Mouse (Mus musculus): ENCODE data around the gene Atp2b2.

Gene Atp2b2

DNA sequence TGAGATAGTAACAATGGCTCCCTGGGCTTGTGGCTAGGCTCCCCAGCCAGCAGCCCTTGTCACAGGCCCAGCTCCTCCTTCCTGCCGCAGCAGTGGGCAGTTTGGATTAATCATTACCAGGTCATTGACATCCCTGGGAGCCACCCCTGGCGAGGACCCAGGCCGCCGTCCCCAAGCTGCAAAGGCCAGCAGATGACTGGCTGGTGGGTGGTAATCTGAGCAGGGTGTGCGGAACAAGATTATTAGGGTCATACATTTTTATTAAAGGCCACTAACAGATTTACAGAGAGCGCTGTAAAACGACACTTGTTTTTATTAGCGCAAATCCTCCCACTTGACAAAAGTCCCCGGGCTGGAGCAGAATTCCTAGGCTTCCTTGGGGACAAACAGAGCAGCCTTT lies 29.6 kb downstream of the Atp2b2 start:
- DNase-seq (ENCODE audit: extremely low spot score, low read depth, low spot score): peak; percentile 50

DNA sequence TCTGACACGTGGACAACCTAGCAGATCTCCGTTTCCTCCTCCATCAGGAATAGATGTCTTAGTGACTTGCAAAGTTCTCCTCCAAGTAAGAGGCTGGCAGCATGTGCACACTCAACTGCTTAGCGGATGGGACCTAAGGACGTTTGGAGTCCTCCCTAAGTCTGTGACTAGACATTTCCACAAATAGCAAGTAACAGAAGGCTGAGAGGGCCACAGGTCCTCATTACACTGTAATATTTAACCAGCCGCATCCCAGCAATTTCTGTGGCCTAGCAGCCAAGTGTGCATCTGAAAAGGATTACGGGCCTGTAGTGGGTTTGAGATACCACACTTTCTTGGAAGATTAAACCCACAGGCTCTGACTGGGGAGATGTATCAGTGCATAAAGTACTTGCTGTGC lies 30.4 kb downstream of the Atp2b2 start:
- no peak for DNase-seq (ENCODE audit: extremely low spot score, low read depth, low spot score)

DNA sequence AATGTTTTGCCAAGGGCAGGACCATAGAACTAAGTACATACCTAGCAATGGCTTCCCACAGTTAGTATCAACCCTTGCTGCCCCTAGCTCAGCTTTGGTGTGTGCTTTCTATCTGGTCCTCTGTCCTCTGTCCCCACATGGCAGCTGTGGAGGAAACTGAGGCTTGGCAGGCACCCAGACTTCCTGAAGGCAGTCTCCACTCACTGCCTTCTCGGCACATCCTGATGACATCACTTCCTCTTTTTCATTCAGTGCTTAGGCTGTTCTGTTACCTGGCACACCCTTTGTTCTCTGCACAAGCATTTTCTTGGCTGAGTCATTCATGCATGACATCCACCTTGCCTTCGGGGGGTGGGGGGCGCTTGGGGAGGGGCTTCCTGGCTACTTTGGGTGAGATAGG lies 38.6 kb downstream of the Atp2b2 start:
- DNase-seq (ENCODE audit: extremely low spot score, low read depth, low spot score): no peak

DNA sequence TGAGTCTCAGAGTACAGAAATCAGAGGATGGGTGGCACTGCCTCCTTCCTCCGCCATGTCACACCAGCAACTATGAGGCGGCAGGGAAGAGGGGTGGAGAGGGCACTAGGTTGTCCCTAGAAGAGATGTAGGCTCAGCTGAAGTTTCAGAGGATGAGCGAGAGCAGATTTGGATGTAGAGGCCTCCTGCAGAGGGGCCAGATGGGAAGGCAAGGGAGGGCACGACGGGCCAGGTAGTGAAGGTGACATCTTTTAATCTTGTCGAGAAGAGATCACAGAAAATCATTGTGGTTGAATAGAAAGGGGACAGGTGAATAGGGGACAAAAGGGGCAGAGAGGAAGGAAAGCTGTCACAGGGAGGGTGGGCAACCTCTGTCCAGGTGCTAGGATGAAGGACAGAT lies 41.5 kb downstream of the Atp2b2 start:
- DNase-seq (ENCODE audit: extremely low spot score, low read depth, low spot score): no peak

DNA sequence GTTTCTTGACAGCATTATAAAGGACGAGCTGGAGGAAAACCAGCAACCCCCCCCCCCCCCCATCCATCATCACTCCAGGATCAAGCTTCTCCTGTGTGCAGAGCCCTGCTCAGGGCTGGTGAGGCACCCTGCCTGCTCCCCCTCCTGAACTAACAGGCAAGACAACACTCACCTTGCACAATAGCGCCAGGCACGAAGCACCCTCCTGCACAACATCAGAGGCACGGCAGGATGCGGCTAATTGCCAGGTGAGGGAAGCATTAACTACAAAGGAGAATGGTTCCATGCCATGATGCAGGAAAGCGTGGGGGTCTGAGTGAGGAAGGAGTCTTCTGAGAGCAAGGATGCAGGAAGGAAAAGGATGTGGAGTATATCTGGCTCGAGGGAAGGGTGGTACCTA lies 42.1 kb downstream of the Atp2b2 start:
- DNase-seq (ENCODE audit: extremely low spot score, low read depth, low spot score): no peak

DNA sequence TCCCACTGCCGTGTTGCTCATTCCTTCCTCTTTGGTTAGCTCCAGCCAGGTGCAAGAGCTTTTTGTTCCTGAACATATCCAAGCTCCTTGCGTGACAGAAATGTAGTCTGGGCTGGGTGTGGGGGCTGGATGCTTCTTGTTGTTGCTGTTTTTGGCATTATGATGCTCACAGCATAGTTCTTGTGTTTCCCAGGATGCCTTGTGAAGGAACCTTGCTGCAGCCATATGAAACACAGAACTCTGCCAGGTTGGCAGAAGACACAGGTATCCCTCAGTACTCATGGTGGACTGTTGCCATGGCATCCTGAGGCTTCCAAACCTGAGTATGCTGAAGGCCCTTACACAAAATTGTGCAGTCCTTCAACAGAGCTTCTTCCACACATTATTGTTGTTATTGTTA lies 44.0 kb downstream of the Atp2b2 start:
- DNase-seq (ENCODE audit: extremely low spot score, low read depth, low spot score): no peak

DNA sequence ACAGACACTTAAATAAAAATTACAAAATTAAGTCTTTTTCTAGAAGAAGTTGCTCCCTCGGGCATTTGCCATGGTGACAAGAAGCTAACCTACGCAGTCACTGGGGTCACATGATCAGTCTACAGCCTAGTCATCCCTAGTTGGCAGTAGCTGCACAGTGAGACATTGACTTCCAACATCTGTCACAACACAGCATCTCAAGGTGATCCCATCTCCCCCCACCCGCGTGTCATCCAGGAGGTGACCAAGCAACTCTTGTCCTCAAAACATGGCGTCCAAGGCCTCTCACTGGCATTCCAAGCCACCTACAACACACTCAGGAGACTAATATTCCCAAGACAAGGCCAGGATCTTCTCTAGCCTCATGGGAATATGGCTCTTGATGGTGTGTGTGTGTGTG lies 48.2 kb downstream of the Atp2b2 start:
- no peak for DNase-seq (ENCODE audit: extremely low spot score, low read depth, low spot score)

DNA sequence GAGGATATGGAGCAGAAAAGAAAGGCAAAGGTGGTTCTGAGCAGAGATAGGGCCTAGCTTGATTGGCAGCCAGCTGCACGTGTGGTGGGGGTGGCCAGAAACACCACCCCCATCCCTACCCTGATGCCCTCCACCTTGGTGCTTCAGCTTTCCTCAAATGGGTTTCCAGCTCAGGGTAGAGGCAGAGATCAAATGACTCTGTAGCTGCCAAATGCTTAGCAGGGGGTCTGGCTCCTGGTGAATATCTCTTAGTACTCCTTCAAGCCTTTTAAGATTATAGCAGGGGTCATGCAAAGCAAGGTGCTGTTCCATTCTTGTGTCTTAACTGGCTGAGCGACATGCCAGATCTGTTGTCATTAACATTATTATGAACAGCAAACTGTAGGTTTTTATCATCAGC lies 50.3 kb downstream of the Atp2b2 start:
- DNase-seq (ENCODE audit: extremely low spot score, low read depth, low spot score): no peak

DNA sequence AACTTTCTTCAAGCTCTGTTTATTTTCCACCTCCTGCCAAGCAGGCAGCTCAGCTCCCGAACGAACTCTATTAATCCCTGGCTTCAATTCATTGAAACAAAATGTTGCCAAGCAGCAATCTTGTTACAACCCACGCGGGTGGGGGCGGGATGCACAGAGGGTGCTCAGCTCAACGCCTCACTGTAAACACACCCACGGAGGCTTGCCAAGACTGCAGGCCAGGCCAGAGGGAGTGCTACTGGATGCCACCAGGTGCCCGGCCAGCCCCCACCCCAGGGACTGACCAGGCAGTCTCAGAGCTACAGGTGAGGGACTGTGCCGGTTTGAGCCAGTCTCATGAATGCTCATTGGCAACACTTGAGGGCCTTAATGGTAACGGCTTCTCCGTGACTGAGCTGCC lies 50.9 kb downstream of the Atp2b2 start:
- DNase-seq (ENCODE audit: extremely low spot score, low read depth, low spot score): no peak

DNA sequence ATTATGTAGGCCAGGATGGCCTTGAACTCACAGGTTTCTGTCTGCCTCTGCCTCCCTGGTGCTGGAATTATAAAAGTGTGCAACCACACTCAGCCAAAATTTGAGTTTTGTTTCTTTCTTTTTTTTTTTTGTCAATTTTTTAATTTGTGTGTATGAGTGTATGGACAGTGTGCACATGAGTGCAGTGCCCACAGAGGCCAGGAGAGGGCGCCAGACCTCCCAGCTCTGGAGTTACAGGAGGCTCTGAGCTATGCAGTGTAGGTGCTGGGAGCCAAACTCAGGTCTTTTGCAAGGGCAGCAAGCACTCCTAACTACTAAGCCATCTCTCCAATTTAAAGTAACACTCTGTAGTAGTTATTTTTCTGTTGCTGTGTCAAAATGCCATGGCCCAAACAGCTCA lies 52.4 kb downstream of the Atp2b2 start:
- DNase-seq (ENCODE audit: extremely low spot score, low read depth, low spot score): no peak

DNA sequence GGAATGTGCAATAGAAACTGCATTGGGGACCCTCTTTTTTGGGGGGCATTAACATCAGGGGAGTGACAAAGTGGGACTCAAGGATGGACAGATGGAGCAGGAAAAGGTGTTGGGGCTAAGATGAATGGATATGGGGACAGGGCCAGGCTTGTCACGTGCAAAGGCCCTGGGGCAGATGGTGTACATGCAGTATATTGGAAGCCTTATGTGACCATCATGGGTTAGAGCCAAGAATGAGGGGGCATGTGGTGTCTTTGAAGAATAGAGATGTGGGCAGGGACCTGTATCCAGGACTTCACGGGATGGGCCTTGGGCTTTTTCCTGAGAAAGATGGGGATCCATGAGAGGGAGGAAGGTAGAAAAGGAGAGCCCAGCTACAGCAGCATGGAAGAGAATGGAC lies 53.9 kb downstream of the Atp2b2 start:
- DNase-seq (ENCODE audit: extremely low spot score, low read depth, low spot score): no peak

DNA sequence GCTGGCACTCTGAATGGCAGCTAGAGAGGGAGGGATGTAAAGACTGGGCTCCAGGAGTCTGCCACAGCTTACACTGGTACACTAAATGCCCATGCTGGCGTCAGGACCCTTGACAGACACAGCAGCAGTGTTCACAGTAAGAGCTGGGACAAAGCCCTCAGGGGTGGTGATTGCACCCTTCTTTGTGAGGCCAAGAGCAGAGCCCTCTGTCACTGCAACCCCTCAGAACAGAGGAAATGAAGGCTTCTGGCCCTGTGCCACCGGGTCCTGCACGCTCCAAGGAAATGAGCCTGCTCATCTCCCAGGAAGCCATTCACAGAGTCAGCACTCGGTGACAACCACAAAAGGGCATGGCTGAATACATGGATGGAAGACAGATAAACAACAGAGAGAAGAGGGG lies 55.7 kb downstream of the Atp2b2 start:
- no peak for DNase-seq (ENCODE audit: extremely low spot score, low read depth, low spot score)

DNA sequence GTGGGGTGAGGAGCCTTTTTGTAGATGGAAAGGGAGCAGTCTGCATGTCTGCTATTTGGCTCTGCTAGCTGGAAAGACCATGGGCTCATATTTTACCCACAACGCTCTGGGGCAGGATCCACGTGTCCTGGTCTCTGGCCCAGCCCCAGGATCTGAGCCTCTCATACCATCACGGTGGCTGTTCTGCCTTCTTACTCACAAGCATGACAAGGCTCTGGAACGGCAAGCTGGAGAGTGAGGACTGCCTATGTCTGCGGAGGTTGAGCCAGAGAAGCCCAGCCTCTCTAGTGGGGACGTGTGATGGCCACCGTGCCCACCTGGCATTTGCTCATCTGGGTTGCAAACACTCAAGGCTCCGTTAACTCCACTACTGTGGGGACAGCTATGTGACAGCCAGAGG lies 63.7 kb downstream of the Atp2b2 start:
- no peak for DNase-seq (ENCODE audit: extremely low spot score, low read depth, low spot score)

DNA sequence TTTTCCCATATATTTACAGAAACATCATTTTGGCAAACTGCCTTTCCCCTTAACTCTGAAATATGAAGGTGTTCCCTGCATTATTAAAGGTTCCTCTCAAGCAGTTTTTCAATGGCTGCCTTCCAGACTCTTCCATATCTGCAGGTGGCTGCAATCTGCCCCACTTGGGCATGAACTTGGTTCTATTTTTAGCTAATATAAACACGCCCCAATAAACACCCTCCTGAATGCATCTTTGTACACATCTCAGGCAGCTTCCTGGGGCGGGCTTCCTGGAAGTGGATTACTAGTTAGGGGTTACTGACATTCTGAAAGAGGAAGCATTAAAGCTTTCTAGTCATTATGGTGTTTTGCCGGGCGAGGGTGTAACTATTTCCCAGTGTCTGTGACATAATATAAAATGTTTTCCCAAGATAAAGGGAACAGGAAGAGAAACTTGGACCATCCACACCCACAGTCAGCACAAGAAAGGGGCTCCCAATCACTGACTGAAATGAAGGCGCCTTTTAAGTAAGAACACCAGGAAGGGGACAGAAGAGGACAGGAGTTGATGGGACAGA lies 64.2 kb downstream of the Atp2b2 start:
- DNase-seq (ENCODE audit: extremely low spot score, low read depth, low spot score): no peak

DNA sequence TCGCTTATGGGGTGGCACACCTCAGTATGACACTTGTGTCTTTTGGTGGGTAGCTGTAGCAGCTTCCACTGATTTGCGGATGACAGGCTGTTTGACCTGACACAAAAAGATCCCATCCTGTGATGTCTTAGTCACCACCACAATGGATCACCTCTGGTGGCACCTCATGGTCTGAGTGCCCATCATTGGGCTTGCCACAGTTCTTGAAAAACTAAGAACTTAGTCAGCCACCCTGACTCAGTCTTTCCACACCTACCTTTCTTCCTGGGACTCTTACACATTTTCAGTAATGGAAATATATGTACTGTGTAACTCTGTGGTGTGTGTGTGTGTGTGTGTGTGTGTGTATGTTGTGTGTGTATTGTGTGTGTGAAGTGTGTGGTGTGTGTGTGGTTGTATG lies 71.5 kb downstream of the Atp2b2 start:
- no peak for DNase-seq (ENCODE audit: extremely low spot score, low read depth, low spot score)

DNA sequence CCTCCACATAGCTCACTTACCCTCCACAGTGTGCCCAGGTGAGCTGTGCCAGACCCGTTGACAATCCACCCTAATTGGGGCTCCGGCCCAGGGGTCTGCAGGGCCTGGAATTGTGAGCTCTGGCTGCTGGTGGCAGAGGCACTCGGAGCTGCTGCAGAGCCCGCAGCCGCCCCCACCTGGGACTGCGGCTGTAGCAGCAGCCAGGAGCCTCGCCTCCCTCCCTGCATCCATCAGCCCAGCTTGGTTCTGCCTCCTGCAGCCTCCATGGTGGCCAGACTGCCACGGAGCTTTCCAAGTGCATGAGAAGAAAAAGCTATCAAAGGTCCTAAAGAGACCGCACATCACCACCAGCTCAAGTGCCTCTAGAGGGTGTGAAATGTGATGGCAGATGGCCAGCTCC lies 71.9 kb downstream of the Atp2b2 start:
- no peak for DNase-seq (ENCODE audit: extremely low spot score, low read depth, low spot score)

DNA sequence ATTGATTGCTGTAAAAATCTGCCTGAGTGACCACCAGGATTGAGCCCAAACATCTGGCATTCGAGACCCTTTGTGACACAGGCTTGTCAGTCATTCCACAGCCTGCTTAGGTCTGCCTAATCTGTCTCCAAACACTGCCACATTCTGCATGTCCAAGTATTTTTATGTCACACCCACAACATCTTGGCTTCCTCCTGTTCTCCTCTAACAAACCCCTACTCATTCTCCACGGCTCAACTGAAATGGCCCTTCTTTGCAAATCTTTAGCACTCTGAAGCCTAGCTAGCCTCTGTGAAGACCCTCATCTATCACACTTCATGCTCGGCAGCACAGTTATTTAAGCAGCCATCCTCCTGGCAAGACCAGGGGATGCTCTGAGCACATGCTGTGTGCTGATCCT lies 72.7 kb downstream of the Atp2b2 start:
- no peak for DNase-seq (ENCODE audit: extremely low spot score, low read depth, low spot score)

DNA sequence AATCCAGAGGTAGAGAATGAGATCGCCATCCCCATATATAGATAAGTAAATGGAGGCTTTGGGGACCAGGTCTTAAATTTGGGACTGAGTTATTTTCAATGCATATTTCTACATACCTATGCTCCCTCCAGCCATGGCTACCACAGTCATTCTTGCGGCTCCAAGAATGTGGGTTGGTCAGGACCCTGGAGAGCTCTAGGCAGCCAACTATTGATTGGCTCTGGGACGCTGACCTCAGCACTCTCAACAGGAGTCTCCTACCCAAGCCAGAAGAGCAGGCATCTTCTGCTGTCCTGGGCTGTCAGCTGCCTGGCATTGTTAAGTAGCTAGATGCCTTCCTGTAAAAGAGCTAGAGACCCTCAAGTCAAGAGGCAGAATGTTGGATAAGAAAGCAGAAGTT lies 79.6 kb downstream of the Atp2b2 start:
- DNase-seq (ENCODE audit: extremely low spot score, low read depth, low spot score): peak; percentile 46

DNA sequence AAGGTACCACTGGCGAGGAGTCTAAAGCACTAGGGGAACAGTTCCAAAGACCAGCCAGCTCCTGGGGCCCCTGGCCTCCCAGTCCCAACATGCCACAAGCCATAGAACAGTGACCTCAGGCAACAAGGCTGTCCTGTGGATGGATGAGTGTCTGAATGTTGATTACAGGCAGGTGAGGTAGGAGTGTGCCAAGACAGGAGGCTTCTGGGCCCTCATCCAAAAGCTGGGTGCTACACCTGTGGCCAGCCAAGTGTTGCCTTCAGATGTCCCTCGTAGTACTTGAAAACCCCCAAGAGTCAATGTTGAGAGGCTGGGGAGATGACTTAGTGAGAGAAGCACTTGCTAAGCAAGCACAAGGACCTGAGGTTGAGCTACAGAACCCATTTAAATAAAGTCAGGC lies 80.8 kb downstream of the Atp2b2 start:
- DNase-seq (ENCODE audit: extremely low spot score, low read depth, low spot score): no peak

DNA sequence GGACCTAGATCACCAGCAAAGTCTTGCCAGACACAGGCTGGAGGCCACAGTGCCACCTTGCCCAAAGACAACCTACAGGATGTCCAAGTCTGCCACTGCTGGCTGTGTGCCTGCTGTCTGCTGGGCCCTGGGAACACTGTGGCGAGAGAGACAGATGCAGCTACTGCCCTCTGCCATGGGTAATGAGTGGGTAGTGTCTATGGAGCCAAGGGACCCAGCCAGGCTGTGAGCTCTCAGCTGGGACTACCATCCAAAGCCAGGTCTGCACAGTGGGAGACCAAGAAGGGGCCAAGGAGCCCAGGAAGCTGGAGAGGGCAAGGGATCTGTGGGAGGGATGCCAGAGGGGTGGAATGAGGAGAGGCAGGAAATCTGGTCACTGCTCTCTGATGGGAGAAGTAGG lies 83.1 kb downstream of the Atp2b2 start:
- no peak for DNase-seq (ENCODE audit: extremely low spot score, low read depth, low spot score)

DNA sequence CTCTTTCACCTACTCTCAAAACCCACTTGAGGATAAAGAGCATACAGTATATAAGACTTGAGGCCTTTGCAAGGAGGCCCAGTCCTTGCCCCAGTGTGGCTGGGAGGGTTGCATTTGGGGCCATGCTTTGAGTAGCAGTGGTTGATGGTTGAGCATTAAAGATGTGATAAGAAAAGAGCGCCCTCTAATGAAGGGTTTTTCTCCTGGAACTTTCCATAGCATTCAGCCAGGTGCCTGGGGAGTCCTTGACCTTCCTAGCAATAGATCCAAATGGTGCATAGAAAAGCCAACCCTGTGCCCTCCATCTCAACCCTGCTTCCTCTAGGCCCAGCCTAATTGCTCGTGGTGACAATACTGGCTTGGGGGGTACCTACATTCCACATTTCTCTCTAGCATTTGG lies 83.7 kb downstream of the Atp2b2 start:
- no peak for DNase-seq (ENCODE audit: extremely low spot score, low read depth, low spot score)

DNA sequence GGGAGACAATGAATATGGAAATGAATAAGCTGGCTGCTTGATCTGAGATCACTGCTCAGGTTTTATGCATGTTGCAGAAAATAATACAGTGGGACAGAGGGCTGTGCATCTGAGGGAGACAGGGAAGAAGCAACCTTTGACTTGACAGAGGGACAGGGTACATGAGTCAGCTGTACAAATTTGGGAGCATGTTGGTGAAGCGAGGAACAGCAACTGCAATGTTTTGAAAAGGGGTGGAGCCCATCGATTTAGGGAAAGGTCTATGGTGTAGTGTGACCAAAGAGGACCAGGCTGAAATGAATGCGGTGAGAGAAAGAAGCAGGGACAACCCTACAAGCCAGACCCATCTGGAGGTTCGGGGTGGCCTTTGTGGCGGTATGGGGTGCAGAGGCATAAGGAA lies 84.4 kb downstream of the Atp2b2 start:
- DNase-seq (ENCODE audit: extremely low spot score, low read depth, low spot score): no peak

DNA sequence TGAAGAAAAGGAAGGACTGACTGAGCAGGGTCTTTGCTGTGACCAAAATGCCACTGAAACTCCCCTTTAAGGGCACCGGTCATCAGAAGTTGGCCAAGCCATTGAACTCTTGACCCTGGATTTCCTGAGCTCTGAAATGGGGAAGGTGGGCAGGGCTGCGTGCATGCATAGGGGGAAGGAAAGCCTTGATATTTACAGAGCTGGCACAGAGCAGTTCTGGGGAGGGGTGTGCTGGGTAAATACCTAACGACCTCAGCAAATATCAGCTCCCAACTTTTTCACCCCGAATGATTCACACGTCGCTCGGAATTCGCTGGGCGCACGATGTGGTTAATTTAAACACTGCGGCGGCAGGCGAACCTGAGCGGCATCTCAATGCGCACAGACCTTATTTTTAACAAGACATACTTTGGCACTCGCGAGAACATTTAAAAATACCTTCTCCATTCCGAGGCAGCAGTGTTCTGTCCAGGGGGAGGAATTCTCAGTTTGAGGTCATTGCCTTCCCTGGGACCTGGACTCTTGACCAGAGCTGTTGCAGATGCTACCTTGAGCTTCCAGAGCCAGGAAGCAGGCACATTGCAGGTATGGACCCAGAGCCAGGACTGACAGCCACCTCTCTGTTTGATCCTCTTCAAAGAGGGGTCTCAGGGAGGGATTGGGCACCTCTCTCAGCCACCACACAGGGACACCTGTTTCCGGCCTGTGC lies 85.0 kb downstream of the Atp2b2 start:
- DNase-seq (ENCODE audit: extremely low spot score, low read depth, low spot score): no peak

Data from hindlimb bud, embryonic 11.5 days (tissue).